Mouse (Mus musculus): ENCODE data around the gene Kazn.

- no peak for TF ChIP-seq POLR2A (IDR thresholded peaks at IDR 0.05; ENCODE audit: borderline replicate concordance, extremely low read depth, low read depth, low read length)
- TF ChIP-seq CTCF (IDR thresholded peaks at IDR 0.05; ENCODE audit: insufficient read depth, low read length): no peak
Observed at GRCm38 (mm10) chr4:142264335-142264734, 25.1 kb upstream of the Kazn start.
